Mouse (Mus musculus) telencephalon, adult 2 months (tissue): ENCODE data around the gene Klhl33.
A peak's percentile ranks its signal among the peaks of the same experiment; 100 is the strongest.
"Not testable (repeated sequence)": the region's sequence is repeated elsewhere in the genome, so short reads cannot be mapped to it uniquely, and the experiment has no call there.

Source experiments
- DNase-seq: peaks from one replicate; pipeline ENCODE4 v3.0.0-alpha.2; 2011; ENCODE audit warnings: low read depth, low spot score

Gene Klhl33

GRCm38 (mm10) chr14:50897374-50897765 is at the start of gene Klhl33:
Gene Klhl33 (minus strand): TSS chr14:50897507.
- no peak for DNase-seq

GRCm38 (mm10) chr14:50945526-50945925 is 48.2 kb upstream of the Klhl33 start:
- not testable (repeated sequence) for DNase-seq

- DNase-seq = not testable (repeated sequence)
These were observed 47.8 kb upstream of the Klhl33 start for GRCm38 (mm10) chr14:50945081-50945480.

DNA sequence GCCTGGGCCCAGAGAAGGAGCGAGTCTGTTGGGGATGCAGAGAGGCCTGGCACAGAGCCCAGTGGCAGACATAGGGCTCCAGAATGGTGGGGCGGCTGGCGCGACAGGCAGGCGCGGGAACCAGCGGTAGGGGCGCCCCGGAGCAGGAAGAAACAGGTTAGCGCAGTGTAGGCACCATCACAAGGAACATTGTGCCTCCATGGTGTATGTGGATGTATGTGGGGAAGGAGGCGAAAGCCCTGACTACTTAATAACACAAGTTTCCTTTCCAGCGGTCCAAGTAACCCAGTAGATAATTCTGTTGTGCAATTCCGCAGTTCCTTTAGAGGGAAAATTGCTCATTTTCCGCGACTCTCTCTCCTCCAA is 47.3 kb upstream of the Klhl33 start:
- DNase-seq = not testable (repeated sequence)

- DNase-seq = peak; percentile 80
These were observed 46.8 kb upstream of the Klhl33 start, which contains the start of gene Gm49342 for GRCm38 (mm10) chr14:50943932-50944667. Gene Gm49342 (plus strand): TSS chr14:50944517.

GRCm38 (mm10) chr14:50938940-50939339 is 41.6 kb upstream of the Klhl33 start:
- DNase-seq = no peak

DNA sequence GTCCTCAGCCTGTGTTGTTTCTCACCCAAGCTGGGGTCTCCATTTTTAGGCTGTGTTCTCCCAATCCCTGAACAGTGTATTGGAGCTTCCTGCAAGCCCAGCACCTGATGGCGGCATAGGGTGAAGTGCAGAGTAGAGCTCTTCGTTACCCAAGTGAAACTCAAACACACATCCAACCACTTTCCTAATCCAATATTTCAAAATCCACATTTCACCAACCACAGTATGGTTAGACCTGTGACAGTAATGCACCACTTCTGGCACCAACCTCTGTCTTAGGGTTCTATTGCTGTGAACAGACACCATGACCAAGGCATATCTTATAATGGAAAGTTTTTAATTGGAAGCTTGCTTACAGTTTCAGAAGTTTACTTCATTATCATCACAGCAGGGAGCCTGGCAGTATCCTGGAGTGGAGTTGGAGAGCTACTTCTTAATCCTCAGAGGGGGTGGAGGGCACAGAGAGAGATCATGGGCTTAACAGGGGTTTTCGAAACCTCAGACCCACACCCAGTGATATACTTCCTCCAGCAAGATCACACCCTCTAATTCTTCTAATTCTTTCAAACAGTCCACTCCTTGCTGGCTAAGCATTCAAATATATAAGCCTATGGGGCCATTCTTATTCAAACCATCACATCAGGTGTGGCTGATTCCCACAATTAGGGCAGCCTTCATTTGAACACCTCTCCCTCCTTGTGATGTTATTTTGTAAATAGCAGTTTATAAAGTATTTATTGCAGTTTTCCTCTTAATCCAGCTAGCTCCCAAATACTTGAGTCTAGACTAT is 41.0 kb upstream of the Klhl33 start:
- DNase-seq = no peak

DNA sequence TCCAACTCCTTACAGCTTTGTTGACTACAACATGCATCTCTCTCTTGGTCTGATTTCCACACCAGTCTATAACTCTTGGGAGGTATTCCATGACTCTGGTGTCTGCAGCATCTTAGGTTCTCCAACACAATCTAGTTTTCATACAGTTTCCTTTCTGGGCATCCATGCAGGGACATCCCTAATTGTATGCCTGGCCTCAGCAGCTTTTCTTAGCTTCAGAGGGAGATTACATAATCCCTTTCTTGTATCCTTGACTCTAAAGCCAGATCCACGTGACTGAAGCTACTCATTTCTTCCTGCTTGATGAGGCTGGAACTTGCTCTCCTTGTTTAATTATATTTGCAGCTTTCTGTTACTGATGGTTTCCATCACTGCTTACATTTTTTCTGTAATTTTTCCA is 39.3 kb upstream of the Klhl33 start:
- no peak for DNase-seq

- no peak for DNase-seq
These were observed 34.2 kb upstream of the Klhl33 start for GRCm38 (mm10) chr14:50931493-50932020.

DNA sequence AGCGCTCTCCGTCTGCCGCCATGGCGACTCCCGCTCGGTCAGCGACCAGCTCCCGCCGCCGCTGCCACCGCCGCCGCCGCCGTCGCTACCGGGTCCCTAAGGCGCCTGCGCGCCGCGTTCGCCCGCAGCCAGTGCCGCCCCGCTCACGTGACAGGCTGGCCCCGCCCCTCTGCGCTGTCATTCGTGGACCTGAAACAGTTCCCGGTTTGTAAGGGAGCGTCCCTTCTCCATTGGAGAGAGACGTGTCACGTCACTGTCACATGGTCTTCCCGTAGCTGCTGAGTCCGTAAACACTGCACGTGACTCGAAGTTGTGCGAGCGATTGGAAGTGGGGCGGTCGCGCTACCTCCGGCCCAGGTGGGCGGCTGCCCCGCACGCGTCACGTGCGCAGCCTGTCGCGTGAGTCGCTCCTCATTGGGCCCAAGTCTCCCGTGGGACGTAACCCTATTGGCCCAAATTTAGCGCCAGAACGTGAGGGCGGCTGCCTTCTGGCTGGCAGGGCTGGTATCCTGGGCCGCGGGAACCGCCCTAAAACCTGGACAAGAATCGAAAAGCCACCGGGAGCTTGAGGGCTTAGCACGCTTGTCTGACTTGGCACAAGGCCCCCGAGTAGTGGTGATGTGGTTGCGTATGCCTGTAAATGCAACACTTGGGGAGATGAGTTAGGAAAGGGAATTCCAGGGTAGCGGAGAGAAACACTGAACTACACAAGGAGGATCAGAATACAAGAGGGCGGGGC is 33.6 kb upstream of the Klhl33 start, which contains the start of the genes Pip4p1 and Pnp:
TSS of gene Pip4p1 (minus strand) at position 103 of the 739 bp plus-strand sequence.
TSS of gene Pnp (plus strand) at position 329 of the 739 bp plus-strand sequence.
- DNase-seq = peak; percentile 99

DNA sequence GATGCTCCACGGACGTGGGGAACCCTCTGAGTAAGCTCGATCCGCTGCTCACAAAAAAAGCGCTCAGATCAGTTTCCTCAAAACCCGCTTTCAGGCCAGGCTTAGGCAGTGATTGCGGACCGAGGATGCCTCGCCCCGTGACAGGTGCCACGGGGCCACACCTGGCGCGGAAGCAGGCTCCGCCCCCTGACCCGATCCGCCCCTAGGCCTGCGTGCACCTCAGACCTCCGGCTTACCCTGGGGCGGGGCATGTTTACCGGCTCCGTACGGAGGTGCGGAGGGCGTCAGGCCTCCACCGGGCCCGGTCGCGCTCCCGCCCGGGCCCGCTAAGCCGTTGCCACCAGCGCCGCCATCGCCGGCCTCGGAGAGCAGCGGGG is 33.1 kb upstream of the Klhl33 start:
- DNase-seq = no peak

- DNase-seq = no peak
These were observed 32.6 kb upstream of the Klhl33 start for GRCm38 (mm10) chr14:50929951-50930350.

- DNase-seq = no peak
These were observed 30.1 kb upstream of the Klhl33 start for GRCm38 (mm10) chr14:50927366-50927765.

DNA sequence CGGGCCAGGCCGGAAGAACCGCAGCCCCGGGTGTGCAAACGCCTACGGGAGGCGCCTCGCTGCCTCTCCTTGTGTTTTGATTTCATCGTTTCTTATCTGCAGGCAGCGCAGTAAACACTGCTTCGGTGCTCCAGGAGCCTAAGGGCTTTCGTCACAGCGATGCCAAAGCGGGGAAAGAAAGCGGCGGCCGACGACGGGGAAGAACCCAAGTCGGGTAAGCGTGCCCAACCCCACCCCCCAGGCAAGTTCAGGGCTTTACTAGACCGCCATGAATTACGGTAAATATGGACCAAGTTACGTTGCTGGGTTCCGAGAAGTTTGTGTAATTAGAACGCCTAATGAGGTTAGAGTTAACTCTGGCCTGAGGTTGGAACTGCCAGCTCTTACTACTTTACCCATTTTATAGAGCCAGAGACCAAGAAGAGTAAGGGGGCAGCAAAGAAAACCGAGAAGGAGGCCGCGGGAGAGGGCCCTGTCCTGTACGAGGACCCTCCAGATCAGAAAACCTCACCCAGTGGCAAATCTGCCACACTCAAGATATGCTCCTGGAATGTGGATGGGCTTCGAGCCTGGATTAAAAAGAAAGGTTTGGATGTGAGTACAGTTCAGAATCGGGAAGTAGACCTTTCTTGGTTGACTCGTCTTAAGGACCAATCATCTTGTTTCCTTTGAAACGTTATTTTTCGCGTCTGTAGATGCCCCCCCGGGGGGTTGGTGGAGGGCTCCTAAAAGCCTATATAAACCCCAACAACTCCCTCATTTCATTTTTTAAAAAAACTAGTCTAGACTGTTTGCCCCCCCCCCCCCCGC is 28.0 kb upstream of the Klhl33 start:
- no peak for DNase-seq

GRCm38 (mm10) chr14:50924281-50925064 is 27.2 kb upstream of the Klhl33 start, which contains the start of the genes Osgep and Apex1:
Gene Osgep (minus strand): TSS chr14:50924893.
Gene Apex1 (plus strand): TSS chr14:50924968.
- peak; percentile 95 for DNase-seq

GRCm38 (mm10) chr14:50923437-50923836 is 26.1 kb upstream of the Klhl33 start:
- DNase-seq = not testable (repeated sequence)

- no peak for DNase-seq
These were observed 14.0 kb upstream of the Klhl33 start for GRCm38 (mm10) chr14:50911356-50911755.

DNA sequence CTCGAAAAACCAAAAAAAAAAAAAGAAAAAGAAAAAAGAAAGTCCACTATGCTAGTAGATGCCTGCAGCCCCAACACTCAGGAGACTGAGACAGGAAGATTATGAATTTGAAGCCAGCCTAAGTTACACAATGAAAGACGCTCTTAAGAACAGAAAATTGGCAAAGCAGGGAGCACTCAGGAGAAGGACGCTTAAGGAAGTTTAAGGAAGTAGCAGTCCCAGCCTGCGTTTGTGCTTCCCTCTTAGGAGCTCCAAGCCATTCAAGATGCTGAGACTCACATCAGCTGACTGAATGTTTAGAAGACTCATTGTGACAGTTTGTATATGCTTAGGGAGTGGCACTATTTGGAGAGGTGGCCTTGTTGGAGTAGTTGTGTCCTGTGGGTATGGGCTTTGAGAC is 10.8 kb upstream of the Klhl33 start:
- no peak for DNase-seq

GRCm38 (mm10) chr14:50905327-50905726 is 8.0 kb upstream of the Klhl33 start:
- not testable (repeated sequence) for DNase-seq

DNA sequence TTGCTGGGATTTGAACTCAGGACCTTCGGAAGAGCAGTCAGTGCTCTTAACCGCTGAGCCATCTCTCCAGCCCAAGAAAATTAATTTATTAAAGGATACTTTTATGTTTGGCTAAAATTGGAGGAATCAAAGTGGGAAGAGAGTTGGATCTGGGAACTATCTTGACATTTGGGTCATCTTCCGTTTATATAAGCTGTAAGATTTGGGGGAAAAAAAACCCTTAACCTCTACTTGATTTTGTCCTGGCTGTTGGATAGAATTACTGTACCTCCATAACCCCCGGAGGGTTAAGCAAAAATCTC is 7.5 kb upstream of the Klhl33 start:
- DNase-seq = no peak
